Mouse (Mus musculus) granulocyte monocyte progenitor cell, adult 5-6 weeks (primary cell): Measurements from ENCODE around the gene Smyd4. TPM values are rescaled to one million over a fixed set of nuclear protein-coding genes. Genes with fewer than 3 reads are reported as not detected.

Source experiments
- ATAC-seq: replicated peaks from 2 replicates; pipeline ENCODE4 v1.8.0; 2016; ENCODE audit warnings: mild to moderate bottlenecking, moderate TSS enrichment, inconsistent platforms; ENCODE audit not compliant: poor library complexity, severe bottlenecking
- total RNA-seq, 2 experiments: library from RNA; stranded (forward) in 1 of 2; stranded (reverse) in 1 of 2; fragments of 200-712, 200-1000 nt in 1 of 2; fragments of >200 nt in 1 of 2; fragmentation: Nextera tagmentation in 1 of 2; gene quantifications; 2 replicates each; pipeline ENCODE4 v1.2.3; 2014 to 2017

Gene Smyd4
- total RNA-seq (2014; fragmentation: Nextera tagmentation) (11.7 and 12.6 TPM in 2 replicates), total RNA-seq (2017) (11.2 and 12.3 TPM in 2 replicates)

DNA sequence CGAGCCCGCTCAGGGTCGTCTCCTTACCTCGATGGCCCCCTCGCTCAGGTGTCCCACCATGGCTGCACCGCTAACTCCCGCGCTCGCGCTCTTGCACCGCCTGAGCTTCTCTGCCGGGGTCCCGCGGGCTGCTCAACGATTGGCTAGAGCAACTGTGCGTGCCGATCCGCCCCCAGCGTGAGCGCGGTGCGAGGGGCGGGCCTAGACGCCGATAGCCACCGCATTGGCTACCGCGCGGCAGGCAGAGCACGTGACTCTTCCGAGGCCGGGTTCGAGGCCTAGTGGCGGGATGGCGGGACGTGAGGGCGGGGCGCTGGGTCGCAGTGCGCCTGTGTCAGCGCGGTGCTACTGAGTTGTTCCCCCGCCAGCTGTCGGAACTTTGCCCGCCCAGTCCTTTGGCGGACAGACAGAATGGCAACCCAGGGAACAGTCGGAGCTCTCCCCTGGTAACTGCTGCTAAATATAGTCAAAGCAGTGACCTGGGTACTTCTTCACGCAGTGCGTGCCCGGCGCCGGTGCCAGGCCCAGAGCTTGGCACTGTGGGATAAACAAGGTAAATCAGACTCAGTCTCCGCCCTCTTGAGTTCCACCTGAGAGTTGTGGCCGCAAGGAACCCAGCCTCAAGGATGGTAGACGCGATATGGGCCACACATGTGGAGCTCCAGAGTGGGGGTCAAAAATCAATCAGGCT is at the start of gene Smyd4, which contains the start of gene Rpa1:
Gene Smyd4 (plus strand): TSS at position 235 of the 691 bp plus-strand sequence.
Gene Rpa1 (minus strand): TSS at position 126 of the 691 bp plus-strand sequence.
- peak; percentile 99 for ATAC-seq

GRCm38 (mm10) chr11:75298491-75298890 is 49.7 kb upstream of the Smyd4 start:
- no peak for ATAC-seq

GRCm38 (mm10) chr11:75299786-75300185 is 48.4 kb upstream of the Smyd4 start:
- no peak for ATAC-seq

- no peak for ATAC-seq
Measured at GRCm38 (mm10) chr11:75300954-75301353, 47.3 kb upstream of the Smyd4 start.

DNA sequence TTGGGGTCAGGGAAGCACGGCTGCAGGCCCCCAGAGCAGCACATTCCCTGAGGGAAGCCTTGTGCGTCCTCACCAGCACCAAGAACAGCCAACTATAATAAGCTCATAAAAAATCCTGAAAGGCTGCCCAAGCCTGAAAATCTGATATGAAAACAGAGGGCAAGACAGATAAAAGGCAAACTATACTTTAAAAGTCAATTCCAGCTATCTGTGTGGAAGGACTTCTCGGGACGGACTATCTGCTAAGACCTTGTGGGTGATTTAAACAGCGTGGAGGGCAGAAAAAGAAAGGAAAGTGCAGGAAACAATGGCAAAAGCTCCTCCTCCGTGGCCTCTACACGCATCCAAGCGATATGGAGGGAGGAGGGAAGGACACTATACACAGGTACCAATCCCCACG is 43.4 kb upstream of the Smyd4 start:
- no peak for ATAC-seq

DNA sequence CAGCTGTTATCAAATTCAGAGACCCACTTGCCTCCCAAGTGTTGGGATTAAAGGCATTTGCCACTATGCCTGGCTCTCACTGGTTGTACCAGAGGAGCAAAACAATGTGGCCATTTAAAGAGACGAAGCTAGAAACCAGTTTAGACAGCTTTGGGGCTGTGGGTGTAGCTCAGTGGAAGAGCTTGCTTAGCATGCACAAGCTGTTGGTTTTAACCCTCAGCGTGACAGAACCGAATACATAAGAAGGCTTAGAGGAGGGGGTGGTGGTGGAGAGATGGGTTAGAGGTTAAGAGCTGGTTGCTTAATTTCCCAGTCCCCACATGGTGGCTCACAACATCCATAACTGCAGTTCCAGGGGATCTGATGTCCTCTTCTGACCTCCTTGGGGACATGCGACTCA is 39.6 kb upstream of the Smyd4 start:
- ATAC-seq, result no peak

DNA sequence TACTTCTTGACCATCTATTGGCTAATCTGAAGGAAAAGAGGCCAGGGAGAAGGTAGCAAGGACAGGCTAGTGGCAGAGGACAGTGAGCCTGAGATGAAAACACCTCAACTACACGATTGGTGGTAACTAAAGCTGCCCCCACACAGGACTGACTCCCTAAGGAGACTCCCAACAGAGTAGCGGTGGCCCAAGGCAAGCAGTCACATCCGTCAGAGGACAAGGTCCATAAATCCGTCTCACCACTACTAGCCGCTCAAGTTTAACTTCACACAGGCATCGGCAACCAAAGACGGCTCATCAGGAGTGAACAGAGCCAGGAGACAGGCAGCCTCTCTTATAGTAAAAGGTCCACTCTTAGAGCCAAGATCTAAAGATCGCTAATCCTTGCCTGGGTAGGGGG is 37.4 kb upstream of the Smyd4 start:
- ATAC-seq, result no peak

DNA sequence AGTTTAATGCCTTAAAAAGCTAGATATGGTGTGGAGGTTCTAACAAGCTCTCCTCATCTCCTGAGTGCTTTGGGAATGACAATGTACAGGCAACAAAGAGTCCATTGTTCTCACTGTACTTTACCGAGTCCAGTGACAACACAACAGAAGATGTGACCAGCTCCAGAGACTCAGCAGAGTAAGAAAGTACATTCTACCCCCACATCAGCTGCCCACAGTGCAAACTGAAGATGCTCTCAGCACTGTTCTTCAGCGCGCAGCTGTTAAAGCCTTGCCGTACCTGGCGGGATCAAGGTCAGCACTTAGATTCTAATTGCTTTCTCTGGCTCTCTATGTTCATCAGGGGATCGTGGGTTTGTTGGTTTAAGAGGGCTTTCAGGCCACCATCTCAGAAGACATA is 36.5 kb upstream of the Smyd4 start:
- ATAC-seq, result no peak

DNA sequence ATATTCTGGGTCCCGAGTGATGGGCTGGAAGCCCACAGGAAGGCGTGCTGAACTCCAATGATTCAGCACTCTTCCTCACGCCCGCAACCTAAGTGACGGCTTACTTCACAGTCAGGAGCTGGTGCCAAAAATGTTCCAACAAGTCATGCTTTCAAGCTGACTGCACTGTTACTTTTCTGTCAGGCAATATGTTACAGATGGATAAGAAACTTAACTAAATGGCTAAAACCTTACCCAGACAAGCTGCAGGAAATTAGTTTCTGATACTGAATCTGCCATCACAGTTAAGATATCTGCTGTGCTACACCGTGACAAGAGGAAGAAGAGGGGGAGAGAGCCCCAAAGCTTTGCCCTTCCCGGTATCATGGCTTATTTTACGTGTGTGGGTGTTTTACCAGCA is 34.4 kb upstream of the Smyd4 start:
- no peak for ATAC-seq

DNA sequence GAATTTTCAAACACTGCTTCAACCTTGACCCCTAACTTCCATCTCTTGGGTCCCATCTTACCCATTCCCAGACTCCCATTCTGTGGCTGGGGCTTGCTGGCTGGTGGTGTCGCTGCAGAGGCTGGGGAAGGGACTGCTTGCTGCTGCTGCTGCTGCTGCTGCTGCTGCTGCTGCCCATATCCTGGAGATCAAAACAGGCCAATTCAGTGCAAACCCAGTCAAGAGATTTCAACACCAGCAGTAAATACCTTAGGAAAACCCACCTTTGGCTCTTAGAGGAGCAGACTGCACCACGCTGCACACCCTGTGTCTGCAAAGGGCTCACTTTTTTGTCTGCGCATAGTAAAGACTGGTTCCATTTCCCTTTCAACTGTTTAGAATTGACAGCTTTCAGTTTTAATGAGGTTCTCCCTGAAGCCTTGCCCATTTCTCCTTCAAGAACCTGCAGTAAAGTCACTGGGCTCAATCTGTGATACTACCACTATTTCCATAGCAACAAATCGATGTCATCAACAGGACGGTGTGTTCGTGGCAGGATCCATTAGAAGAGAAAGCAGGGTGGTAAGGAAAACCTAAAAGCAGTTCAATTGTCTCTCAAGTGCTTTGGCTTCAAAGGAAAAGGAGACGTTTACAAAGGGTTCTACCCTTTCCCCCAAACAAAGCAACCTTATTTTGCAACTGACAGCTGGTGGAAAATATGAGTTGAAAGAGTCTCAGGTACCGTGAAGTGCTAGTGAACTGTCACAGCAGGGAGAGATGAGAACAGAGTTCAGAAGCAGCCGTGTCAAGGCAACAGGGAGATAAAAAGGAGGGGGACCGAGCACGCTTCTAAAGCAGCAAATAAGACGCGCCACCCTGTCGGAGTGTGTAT is 29.6 kb upstream of the Smyd4 start:
- ATAC-seq, result no peak

GRCm38 (mm10) chr11:75319246-75319645 is 29.0 kb upstream of the Smyd4 start:
- ATAC-seq, result no peak

- no peak for ATAC-seq
Measured at GRCm38 (mm10) chr11:75323326-75323737, 24.9 kb upstream of the Smyd4 start.

GRCm38 (mm10) chr11:75324433-75324832 is 23.8 kb upstream of the Smyd4 start:
- ATAC-seq, result peak; percentile 73

GRCm38 (mm10) chr11:75325116-75325968 is 22.9 kb upstream of the Smyd4 start:
- peak; percentile 36; the same call in 1 of the 2 replicates for ATAC-seq

- ATAC-seq, result peak; percentile 61
Measured at GRCm38 (mm10) chr11:75325969-75326311, 22.3 kb upstream of the Smyd4 start.

DNA sequence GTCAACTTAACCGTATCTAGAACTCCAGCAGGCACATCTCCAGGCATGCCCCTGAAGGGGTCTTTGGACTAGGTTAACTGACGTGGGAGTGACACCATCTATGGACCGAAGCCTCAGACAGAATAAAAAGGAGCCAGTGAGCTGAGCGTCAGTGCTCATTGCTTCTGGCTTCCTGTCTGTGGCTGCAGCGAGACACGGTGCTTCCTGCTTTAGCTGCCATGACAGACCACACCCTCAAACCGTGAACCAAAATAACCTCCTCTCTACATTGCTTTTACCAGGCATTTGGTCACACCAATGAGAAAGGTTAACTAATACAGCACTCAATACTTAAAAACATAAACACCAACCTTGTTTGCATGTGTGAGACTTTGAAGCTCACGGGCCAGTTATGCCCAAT is 11.6 kb upstream of the Smyd4 start:
- ATAC-seq, result peak; percentile 65

GRCm38 (mm10) chr11:75337246-75337645 is 11.0 kb upstream of the Smyd4 start:
- ATAC-seq, result no peak

DNA sequence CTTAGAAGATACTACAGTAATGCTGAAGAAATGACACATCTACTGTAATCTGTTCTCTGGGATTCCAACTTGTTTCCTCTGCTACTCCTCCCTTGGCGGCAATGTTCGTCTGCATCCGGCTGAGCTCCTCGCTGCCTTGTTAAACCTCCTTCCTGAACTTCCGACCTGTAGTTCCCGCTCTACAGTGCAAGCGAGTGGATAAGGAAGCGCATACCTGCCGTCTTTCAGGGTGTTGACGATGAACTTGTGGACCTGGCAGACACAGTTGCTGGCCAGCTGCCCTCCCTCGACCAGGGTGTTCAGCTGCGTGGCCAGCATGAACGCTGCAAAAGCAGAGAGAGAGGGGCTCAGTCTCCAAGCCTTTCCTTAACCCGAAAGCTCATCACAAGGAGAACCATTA is 8.2 kb upstream of the Smyd4 start:
- no peak for ATAC-seq

GRCm38 (mm10) chr11:75340698-75341345 is 7.4 kb upstream of the Smyd4 start:
- no peak for ATAC-seq

DNA sequence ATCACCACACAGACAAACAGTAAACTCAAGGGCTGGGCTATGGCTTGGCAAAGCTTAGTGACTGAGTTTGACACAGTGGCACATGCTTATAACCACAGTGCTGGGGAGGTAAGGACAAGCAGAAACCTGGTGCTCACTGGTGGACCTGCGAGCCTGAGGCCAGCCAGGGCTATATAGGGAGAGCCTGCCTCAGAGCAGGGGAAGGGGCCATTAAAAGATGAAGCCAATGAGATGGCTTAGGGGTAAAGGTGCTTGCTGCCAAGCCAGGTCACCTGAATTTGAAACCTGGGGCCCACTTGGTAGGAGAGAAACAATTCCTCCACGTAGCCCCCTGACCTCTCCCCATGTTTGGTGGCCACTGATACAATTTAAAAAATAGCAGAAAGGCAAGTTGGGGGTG is 5.1 kb upstream of the Smyd4 start:
- no peak for ATAC-seq
